Mouse (Mus musculus) left cerebral cortex, postnatal 36 days (tissue): ENCODE data around the gene Rora. TPM values are rescaled to one million over a fixed set of nuclear protein-coding genes. Genes with fewer than 3 reads are reported as not detected.

Experiments used
- DNase-seq, 2 experiments: peaks; one replicate each; pipeline ENCODE4 v3.0.0; 2021 to 2022; ENCODE audit warnings: low spot score in 2 of 2, mixed read lengths in 1 of 2
- intact Hi-C: fragments of 180-260 bp; cut with DNase I; formaldehyde crosslinking; loops from one replicate; pipeline ENCODE4 v1.15.1; 2025
- total RNA-seq, 2 experiments: library from RNA; stranded (reverse); gene quantifications; 2 replicates each; pipeline ENCODE4 v1.2.3; 2021

The Rora gene
- total RNA-seq, 2 experiments from 2014 or later = 69.0 to 81.9 TPM

GRCm38 (mm10) chr9:68799065-68799464, 145.5 kb downstream of the Rora start:
- intact Hi-C loops = no loop called here
- peak; percentile 50 to 57 for DNase-seq

GRCm38 (mm10) chr9:68804229-68804628, 150.6 kb downstream of the Rora start:
- DNase-seq = no peak
- intact Hi-C loops = no loop called here

DNA sequence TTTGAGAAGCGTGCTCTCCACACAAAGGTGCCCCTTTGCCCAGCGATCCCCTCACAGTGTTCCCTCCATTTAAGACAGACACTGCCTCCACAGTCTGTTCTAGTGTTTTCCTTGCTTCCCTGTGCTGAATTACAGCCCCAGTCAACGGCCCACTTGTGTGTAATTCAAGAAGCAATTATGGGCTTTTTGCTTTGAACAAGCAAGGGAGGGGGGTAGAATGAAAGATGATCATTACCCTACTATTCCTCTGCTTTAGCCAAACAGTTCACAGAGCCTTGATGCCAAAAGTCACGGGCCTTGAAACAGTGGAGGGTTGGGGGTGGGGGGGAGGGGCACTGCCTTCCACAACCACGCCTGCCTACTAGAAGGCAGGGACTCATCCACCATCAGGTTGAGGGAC, 152.2 kb downstream of the Rora start:
- intact Hi-C loops = no loop called here
- no peak for DNase-seq

- DNase-seq = no peak
Observed at GRCm38 (mm10) chr9:68807735-68808134, 154.1 kb downstream of the Rora start.

DNA sequence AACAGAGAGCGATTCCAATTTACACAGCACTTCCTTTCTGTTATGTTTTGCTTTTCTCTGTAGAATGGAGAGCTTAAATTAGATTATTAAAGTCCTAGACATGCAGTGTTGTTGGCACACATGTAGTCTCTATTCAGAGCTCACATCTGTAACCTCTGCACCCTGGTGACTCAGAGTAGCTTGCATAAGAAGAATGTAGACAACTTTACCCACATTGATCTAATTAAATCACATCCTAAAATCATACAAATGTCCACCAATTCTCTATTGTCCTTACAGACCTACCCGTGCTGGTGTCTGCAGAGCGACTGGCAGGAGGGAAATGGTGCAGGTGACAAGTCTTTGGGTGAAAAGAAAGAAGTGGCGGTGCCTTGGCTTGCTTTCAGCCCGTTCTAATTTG, 155.9 kb downstream of the Rora start:
- intact Hi-C loops = no loop called here
- DNase-seq = no peak

More at GRCm38 (mm10) chr9:68807735-68808134, 154.1 kb downstream of the Rora start:
- intact Hi-C loops = no loop called here

DNA sequence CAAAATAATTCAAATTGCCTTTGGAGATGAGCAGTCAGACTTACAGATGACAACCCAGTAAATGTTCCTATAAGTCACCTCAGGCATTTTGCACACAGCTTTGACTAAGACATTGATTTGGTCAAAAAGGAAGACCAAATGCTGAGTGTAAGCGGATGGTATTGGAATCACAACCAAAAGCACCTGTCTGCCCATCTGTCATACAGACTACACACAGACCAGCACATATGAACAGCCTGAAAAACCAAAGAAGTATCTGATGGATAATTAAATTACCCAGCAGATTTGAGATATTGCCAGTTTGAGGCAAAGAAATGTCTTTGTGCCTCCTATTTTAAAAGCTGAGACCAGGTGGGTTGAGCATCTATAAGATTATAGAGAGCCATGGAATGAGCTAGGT, 161.1 kb downstream of the Rora start:
- intact Hi-C loops = no loop called here
- no peak for DNase-seq

DNA sequence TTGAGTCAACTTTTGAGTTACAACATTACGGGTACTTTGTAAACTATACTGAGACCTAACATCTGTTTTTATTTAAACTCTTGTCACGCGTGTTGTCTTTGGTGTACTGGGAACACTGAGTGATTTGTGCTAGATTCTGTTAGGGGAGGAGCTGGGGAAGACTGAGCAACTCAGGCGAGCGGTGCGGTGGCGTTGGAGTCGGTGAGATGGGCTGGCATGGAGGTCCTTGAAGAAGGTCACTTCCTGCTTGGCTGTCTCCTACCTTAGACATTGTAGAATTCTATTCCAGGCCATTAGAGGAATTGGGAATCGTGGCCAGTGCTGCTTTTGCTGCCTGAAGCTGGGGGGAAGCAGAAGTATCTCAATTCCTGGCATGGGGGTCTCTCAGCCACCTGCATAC, 162.3 kb downstream of the Rora start:
- DNase-seq = no peak
- intact Hi-C loops = no loop called here

DNA sequence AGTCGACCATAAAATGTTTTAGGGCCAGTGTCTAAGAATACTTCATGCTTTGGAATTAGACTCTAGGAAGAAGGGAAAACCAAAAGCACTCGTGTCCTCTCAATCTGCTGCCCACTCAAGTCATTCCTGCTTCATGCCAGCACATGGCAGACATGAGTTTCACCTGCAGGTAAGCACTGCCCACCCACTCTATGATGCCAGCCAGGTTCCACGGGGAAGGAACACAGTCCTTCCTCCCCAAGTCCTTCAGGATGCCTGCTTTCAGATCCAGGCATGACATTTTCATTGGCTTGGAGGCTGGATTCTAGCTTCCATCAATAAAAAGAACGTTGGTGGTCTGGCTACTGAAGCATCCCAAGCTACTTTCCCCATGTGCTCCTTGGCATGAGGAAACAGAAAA, 166.4 kb downstream of the Rora start:
- DNase-seq = no peak
- intact Hi-C loops = no loop called here

DNA sequence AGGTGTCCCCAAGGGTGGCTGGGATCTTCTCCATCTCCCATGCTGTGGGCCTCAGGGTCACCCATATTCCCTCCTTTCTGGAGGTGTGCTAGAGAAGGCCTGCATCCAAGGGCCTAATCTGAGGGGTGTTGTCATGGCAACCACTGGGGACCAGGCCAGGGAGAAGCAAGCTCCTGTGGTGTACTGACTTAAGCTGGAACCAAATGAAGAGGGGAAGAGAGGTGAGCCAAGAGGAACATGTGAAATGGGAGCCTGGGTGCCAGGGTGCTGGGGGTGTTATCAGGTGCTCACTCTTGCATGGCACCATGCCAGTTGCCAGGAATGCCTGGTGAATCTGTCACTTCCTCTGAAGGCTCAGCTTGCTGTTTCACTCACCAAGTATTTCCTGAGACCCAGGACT, 166.9 kb downstream of the Rora start:
- intact Hi-C loops = no loop called here
- DNase-seq = peak in 1 of 2 experiments; percentile 15

GRCm38 (mm10) chr9:68821388-68821787, 167.8 kb downstream of the Rora start:
- DNase-seq = no peak
- intact Hi-C loops = no loop called here

DNA sequence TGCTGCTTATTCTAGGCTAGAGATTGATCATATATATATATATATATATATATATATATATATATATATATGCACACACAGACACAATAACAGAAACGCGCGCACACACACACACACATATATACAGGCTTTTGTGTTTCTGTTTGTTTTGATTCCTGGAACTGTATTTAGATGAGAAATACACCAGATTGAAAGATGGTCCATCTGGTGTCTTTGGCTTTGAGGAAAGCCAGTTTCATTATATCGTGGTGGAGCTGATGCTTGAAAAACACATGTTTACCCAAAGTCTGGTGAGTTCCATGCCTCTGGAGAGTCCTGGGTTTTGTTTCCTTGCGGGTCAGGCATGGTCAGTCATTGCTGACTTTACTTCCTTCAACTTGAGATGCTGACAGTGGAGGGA, 169.7 kb downstream of the Rora start:
- no peak for DNase-seq
- intact Hi-C loops = no loop called here

DNA sequence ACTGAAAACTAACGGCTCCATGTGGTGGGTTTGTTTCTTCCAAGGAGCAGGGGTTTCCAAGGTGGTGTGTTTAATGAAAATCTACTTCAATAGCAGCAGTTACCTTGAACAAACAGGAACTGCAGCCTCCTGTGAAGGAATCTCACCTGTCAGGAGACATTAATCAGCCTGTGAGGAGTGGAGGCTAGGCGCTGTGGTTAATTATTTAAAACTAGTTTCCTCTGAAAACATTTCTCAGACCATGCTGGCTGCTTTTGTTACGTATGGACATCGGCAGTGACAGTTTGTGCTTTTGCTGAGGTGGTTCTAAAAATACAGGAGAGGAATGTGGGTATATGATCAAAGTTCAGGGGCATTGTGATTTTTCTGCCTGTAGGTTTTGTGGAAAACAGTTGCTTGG, 171.5 kb downstream of the Rora start:
- no peak for DNase-seq
- intact Hi-C loops = no loop called here

DNA sequence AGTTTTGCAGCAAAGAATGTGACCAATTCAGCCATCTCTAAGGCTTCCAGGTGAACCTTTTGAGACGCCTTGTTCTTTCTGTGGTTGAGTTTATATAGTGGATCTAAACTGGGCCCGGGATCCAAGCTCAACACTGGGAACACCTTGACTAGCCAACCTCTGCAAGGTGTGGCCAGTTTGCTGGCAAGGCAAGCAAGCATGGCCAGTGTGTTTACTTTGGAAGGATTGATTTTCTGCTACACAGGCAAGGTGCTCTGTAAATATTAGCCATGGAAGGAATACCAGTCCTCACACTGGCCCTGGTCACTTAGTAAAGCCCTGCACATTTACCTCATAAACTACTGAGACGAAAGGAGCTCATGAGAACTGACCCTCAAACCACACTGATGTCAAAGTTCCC, 172.3 kb downstream of the Rora start:
- intact Hi-C loops = no loop called here
- no peak for DNase-seq

GRCm38 (mm10) chr9:68827441-68827840, 173.9 kb downstream of the Rora start:
- intact Hi-C loops = no loop called here

GRCm38 (mm10) chr9:68829903-68830302, 176.3 kb downstream of the Rora start:
- intact Hi-C loops = no loop called here
- DNase-seq = peak in 1 of 2 experiments; percentile 25

More at GRCm38 (mm10) chr9:68827441-68827840, 173.9 kb downstream of the Rora start:
- no peak for DNase-seq

GRCm38 (mm10) chr9:68833323-68833722, 179.7 kb downstream of the Rora start:
- intact Hi-C loops = no loop called here
- no peak for DNase-seq

DNA sequence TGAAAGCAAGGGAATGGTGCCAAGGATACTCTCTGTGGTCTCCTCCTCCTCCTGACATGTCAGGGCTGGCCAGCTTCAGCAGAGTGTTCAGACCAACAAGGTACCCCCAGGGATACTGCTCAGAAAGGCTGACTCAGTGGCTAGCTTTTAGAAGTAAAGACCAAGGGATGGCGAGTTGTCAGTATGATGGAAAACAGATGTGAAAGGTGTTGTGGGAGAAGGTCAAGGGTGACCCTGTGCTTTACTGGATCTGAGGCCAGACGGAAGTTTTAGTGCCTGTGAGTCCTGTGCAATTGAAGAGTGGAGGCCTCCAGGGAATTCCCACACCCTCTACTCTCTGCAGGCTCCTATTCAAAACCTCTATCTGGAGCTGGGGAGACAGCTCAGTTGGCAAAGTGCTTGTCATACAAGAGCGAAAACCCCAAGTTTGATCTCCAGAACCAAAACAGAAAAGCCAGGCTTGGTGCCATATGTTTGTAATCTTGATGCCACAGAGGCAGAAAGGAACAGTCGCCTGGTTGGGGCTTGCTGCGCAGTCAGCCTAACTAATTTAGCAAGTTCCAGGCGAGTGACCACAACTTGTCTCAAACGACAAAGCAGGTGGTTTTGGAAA, 181.6 kb downstream of the Rora start:
- intact Hi-C loops = no loop called here
- no peak for DNase-seq

GRCm38 (mm10) chr9:68842134-68842892, 188.7 kb downstream of the Rora start:
- intact Hi-C loops = no loop called here
- no peak for DNase-seq

GRCm38 (mm10) chr9:68845556-68845955, 192.0 kb downstream of the Rora start:
- intact Hi-C loops = no loop called here
- DNase-seq = no peak

DNA sequence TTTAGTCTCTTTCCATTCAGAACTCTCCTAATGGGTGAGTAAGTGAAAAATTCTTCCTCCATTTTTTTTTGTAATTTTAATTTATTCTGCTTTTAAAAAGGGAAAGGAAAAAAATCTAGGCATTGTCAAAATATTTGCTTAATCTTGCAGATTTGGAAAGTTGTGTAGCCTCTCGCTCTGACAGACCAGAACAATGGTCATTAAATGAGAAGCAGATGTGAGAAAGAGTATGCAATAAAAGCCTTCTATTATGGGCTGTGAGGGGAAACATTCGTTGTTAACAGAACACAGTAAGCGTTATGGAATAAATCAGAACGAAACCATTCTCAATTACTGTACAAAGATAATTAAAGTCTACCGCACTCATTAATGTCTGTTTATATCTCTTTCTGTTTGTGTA, 196.7 kb downstream of the Rora start:
- DNase-seq = no peak

DNA sequence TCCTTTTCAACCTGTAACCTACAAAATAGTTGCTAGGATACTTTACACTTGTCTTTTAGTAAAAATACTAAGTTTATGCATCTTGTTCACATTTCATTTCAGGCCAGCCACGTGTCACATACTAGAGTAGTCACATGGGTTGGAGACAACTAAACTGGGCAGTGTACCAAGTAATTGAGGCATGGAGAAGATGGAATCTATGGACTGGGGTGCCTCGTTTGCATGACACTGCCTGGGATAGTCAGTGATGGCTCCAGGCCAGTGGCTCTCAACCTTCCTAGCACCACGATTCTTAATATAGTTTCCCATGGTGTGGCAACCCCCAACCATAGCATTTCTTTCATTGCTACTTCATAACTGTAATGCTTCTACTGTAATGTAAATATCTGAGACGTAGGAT, 198.6 kb downstream of the Rora start:
- intact Hi-C loops = no loop called here

More for the DNA sequence above, 196.7 kb downstream of the Rora start:
- intact Hi-C loops = no loop called here

More for the DNA sequence above, 198.6 kb downstream of the Rora start:
- DNase-seq = no peak
